Comparison of ENCODE assay signal across 17 mouse cellular contexts in the genomic region with DNA sequence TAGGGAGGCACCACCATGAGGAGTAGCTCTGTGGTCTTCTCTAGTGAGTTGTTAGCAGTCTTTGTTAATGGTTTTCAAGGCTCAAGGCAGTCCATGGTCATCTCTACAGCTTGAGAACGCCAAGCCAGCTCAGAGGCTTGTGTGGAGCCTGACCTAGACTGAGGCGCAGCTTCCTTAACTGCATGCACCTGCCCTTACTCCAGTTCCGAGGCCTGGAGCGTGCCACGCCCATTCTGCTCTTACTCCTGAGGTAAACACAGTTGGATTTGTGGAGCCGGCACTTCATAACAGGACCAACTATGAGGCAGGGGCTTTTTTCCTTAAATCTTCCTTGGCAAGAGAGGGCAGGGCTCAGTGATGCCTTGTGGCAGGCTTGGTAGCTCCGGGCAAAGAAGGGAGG.
"Had no signal": no experiment of that assay in that cellular context is flagged by ENCODE, and none has a peak within 500 bp of the region (broad histone marks: within the 10 kb centered on the region; RNA-seq: fewer than 3 reads in every experiment).

No protein-coding gene starts in this region.

- H3K9me3 ChIP-seq: liver, embryonic 12.5 days; midbrain, embryonic 10.5 days; neural tube, embryonic 13.5 days; neural tube, embryonic 15.5 days; stomach, embryonic 15.5 days had no signal

- ATAC-seq: liver, embryonic 12.5 days; midbrain, embryonic 16.5 days had no signal

- H3K4me1 ChIP-seq: liver, embryonic 12.5 days; neural tube, embryonic 13.5 days; neural tube, embryonic 15.5 days; stomach, embryonic 15.5 days had no signal

- H3K4me3 ChIP-seq: liver, embryonic 12.5 days; midbrain, embryonic 10.5 days; myocyte; neural tube, embryonic 13.5 days; neural tube, embryonic 15.5 days; stomach, embryonic 15.5 days had no signal

- H3K27me3 ChIP-seq: liver, embryonic 12.5 days; neural tube, embryonic 13.5 days; neural tube, embryonic 15.5 days; stomach, embryonic 15.5 days had no signal

- DNase-seq: lung, adult 18-20 months; lung, embryonic 14.5 days; lung, postnatal 10 days; lung, postnatal 4 days; midbrain, embryonic 14.5 days; right cerebral cortex, postnatal 14 days; thymus, adult 18-20 months; thymus, postnatal 14 days; thymus, postnatal 36 days had no signal

- H3K27ac ChIP-seq: liver, embryonic 12.5 days; liver, embryonic 14.5 days; midbrain, embryonic 10.5 days; neural tube, embryonic 13.5 days; neural tube, embryonic 15.5 days; stomach, embryonic 15.5 days had no signal

- H3K4me2 ChIP-seq: liver, embryonic 12.5 days; lung, embryonic 14.5 days; neural tube, embryonic 13.5 days; neural tube, embryonic 15.5 days; stomach, embryonic 15.5 days had no signal

- H3K9ac ChIP-seq: liver, embryonic 12.5 days; liver, embryonic 14.5 days; lung, embryonic 14.5 days; neural tube, embryonic 13.5 days; neural tube, embryonic 15.5 days; stomach, embryonic 15.5 days had no signal

- H3K36me3 ChIP-seq: liver, embryonic 12.5 days; midbrain, embryonic 10.5 days; neural tube, embryonic 13.5 days; neural tube, embryonic 15.5 days; stomach, embryonic 15.5 days had no signal
